Mouse (Mus musculus) kidney, postnatal 14 days (tissue): ENCODE measurements around the gene Ccdc9b.

Source experiments
- DNase-seq: peaks from one replicate; pipeline ENCODE4 v3.0.0; 2022; ENCODE audit warnings: mixed read lengths

Ccdc9b gene

GRCm38 (mm10) chr2:118761906-118762783 is at the start of gene Ccdc9b:
Gene Ccdc9b, minus strand, starts transcription at chr2:118762661.
- peak; percentile 96 for DNase-seq

- DNase-seq, result no peak
These were observed 48.4 kb upstream of the Ccdc9b start for GRCm38 (mm10) chr2:118810861-118811260.

GRCm38 (mm10) chr2:118806860-118807259 is 44.4 kb upstream of the Ccdc9b start:
- DNase-seq, result no peak

GRCm38 (mm10) chr2:118805756-118806155 is 43.3 kb upstream of the Ccdc9b start:
- DNase-seq, result no peak

GRCm38 (mm10) chr2:118805137-118805536 is 42.7 kb upstream of the Ccdc9b start:
- DNase-seq, result no peak

GRCm38 (mm10) chr2:118804474-118804873 is 42.0 kb upstream of the Ccdc9b start:
- DNase-seq, result no peak

GRCm38 (mm10) chr2:118802542-118803118 is 40.2 kb upstream of the Ccdc9b start:
- no peak for DNase-seq

GRCm38 (mm10) chr2:118793636-118794035 is 31.2 kb upstream of the Ccdc9b start:
- DNase-seq, result no peak

- no peak for DNase-seq
These were observed 29.8 kb upstream of the Ccdc9b start for GRCm38 (mm10) chr2:118792259-118792613.

- no peak for DNase-seq
These were observed 29.3 kb upstream of the Ccdc9b start for GRCm38 (mm10) chr2:118791591-118792258.

GRCm38 (mm10) chr2:118790551-118791525 is 28.4 kb upstream of the Ccdc9b start:
- DNase-seq, result peak; percentile 82

- DNase-seq, result no peak
These were observed 27.7 kb upstream of the Ccdc9b start for GRCm38 (mm10) chr2:118790221-118790550.

- DNase-seq, result no peak
These were observed 27.0 kb upstream of the Ccdc9b start for GRCm38 (mm10) chr2:118789501-118789900.

- no peak for DNase-seq
These were observed 24.1 kb upstream of the Ccdc9b start for GRCm38 (mm10) chr2:118786525-118786924.

GRCm38 (mm10) chr2:118783663-118784062 is 21.2 kb upstream of the Ccdc9b start:
- no peak for DNase-seq

- DNase-seq, result no peak
These were observed 20.6 kb upstream of the Ccdc9b start for GRCm38 (mm10) chr2:118783093-118783492.

GRCm38 (mm10) chr2:118782303-118782702 is 19.8 kb upstream of the Ccdc9b start:
- no peak for DNase-seq

- DNase-seq, result no peak
These were observed 18.7 kb upstream of the Ccdc9b start for GRCm38 (mm10) chr2:118781115-118781514.

GRCm38 (mm10) chr2:118779504-118780480 is 17.3 kb upstream of the Ccdc9b start, which contains the start of gene Disp2:
Gene Disp2, plus strand, starts transcription at chr2:118779719.
- peak; percentile 96 for DNase-seq

GRCm38 (mm10) chr2:118779065-118779464 is 16.6 kb upstream of the Ccdc9b start:
- DNase-seq, result no peak

- no peak for DNase-seq
These were observed 16.0 kb upstream of the Ccdc9b start for GRCm38 (mm10) chr2:118778418-118778817.
